Mouse (Mus musculus): Measurements from ENCODE around the gene Neurl1a. TPM values are rescaled to one million over a fixed set of nuclear protein-coding genes. Genes with fewer than 3 reads are reported as not detected.

Neurl1a gene
- polyA plus RNA-seq, 1 experiment from 2014 or later = 6.2 TPM

GRCm38 (mm10) chr19:47148267-47148847, 30.3 kb upstream of the Neurl1a start:
- no peak overlapping the region for H3K4me3 ChIP-seq
- no peak overlapping the region for H3K4me2 ChIP-seq
- 76% methylated on average over 5 of the region's 5 CpGs for WGBS
- H3K9ac ChIP-seq = no peak overlapping the region
- H3K4me1 ChIP-seq = peaks cover 13% of the 10 kb centered on the region
- H3K27ac ChIP-seq = no peak overlapping the region
- H3K9me3 ChIP-seq = no peaks in the 10 kb centered on the region
- H3K36me3 ChIP-seq = no peaks in the 10 kb centered on the region
- H3K27me3 ChIP-seq = peaks cover 12% of the 10 kb centered on the region
- no peak for ATAC-seq (ENCODE audit: insufficient number of reproducible peaks, insufficient read depth, low FRiP score, low TSS enrichment, low read depth)

- no peak overlapping the region for H3K4me3 ChIP-seq
- H3K4me1 ChIP-seq = peaks cover 13% of the 10 kb centered on the region
- no peak overlapping the region for H3K9ac ChIP-seq
- ATAC-seq (ENCODE audit: insufficient number of reproducible peaks, insufficient read depth, low FRiP score, low TSS enrichment, low read depth) = no peak
- no peak overlapping the region for H3K27ac ChIP-seq
- H3K27me3 ChIP-seq = peaks cover 12% of the 10 kb centered on the region
- no peak overlapping the region for H3K4me2 ChIP-seq
- H3K36me3 ChIP-seq = no peaks in the 10 kb centered on the region
- no peaks in the 10 kb centered on the region for H3K9me3 ChIP-seq
- 18% methylated on average over 4 of the region's 4 CpGs for WGBS
These were observed 28.8 kb upstream of the Neurl1a start for GRCm38 (mm10) chr19:47149854-47150253.

- peak overlapping the region; percentile 64 for H3K9ac ChIP-seq
These were observed 27.1 kb upstream of the Neurl1a start for GRCm38 (mm10) chr19:47151332-47152061.

GRCm38 (mm10) chr19:47152062-47152369, 26.6 kb upstream of the Neurl1a start:
- no peaks in the 10 kb centered on the region for H3K9me3 ChIP-seq
- peaks cover 13% of the 10 kb centered on the region for H3K4me1 ChIP-seq
- H3K4me3 ChIP-seq = peak overlapping the region; percentile 39
- H3K27me3 ChIP-seq = peaks cover 12% of the 10 kb centered on the region
- 60% methylated on average over 12 of the region's 12 CpGs for WGBS
- H3K9ac ChIP-seq = peak overlapping the region; percentile 64
- H3K36me3 ChIP-seq = no peaks in the 10 kb centered on the region
- H3K4me2 ChIP-seq = peak overlapping the region; percentile 65
- no peak for ATAC-seq (ENCODE audit: insufficient number of reproducible peaks, insufficient read depth, low FRiP score, low TSS enrichment, low read depth)
- H3K27ac ChIP-seq = no peak overlapping the region

More at GRCm38 (mm10) chr19:47151332-47152061, 27.1 kb upstream of the Neurl1a start:
- ATAC-seq (ENCODE audit: insufficient number of reproducible peaks, insufficient read depth, low FRiP score, low TSS enrichment, low read depth) = no peak
- Histone ChIP-seq H3K4me2 (peak overlapping the region; percentile 65), H3K4me1 (peaks cover 13% of the 10 kb centered on the region), H3K27ac (no peak overlapping the region), H3K36me3 (no peaks in the 10 kb centered on the region), H3K9me3 (no peaks in the 10 kb centered on the region), H3K27me3 (peaks cover 12% of the 10 kb centered on the region), H3K4me3 (peak overlapping the region; percentile 39)
- WGBS = 26% methylated on average over 32 of the region's 32 CpGs

GRCm38 (mm10) chr19:47153767-47154166, 24.9 kb upstream of the Neurl1a start:
- Histone ChIP-seq H3K4me3 (no peak overlapping the region), H3K36me3 (no peaks in the 10 kb centered on the region), H3K9me3 (no peaks in the 10 kb centered on the region), H3K4me2 (no peak overlapping the region), H3K4me1 (peaks cover 13% of the 10 kb centered on the region), H3K9ac (no peak overlapping the region), H3K27ac (no peak overlapping the region), H3K27me3 (peaks cover 12% of the 10 kb centered on the region)
- WGBS = 87% methylated on average over 7 of the region's 7 CpGs
- ATAC-seq (ENCODE audit: insufficient number of reproducible peaks, insufficient read depth, low FRiP score, low TSS enrichment, low read depth) = no peak

GRCm38 (mm10) chr19:47157664-47158063, 21.0 kb upstream of the Neurl1a start, which contains the start of gene Calhm3:
TSS of gene Calhm3 (minus strand) at chr19:47157764.
- H3K27me3 ChIP-seq = no peaks in the 10 kb centered on the region
- H3K4me1 ChIP-seq = no peaks in the 10 kb centered on the region
- H3K4me2 ChIP-seq = no peak within 1 kb of the TSS
- H3K4me3 ChIP-seq = no peak within 1 kb of the TSS
- H3K36me3 ChIP-seq = no peaks in the 10 kb centered on the region
- WGBS = 84% methylated on average over 11 of the region's 11 CpGs
- no peak for ATAC-seq (ENCODE audit: insufficient number of reproducible peaks, insufficient read depth, low FRiP score, low TSS enrichment, low read depth)
- no peak within 1 kb of the TSS for H3K27ac ChIP-seq
- H3K9me3 ChIP-seq = no peaks in the 10 kb centered on the region
- H3K9ac ChIP-seq = no peak within 1 kb of the TSS

GRCm38 (mm10) chr19:47161669-47162068, 17.0 kb upstream of the Neurl1a start:
- no peaks in the 10 kb centered on the region for H3K4me1 ChIP-seq
- ATAC-seq (ENCODE audit: insufficient number of reproducible peaks, insufficient read depth, low FRiP score, low TSS enrichment, low read depth) = no peak
- no peaks in the 10 kb centered on the region for H3K9me3 ChIP-seq
- no peak overlapping the region for H3K4me3 ChIP-seq
- no peak overlapping the region for H3K4me2 ChIP-seq
- no peaks in the 10 kb centered on the region for H3K27me3 ChIP-seq
- WGBS = 48% methylated on average over 4 of the region's 4 CpGs
- no peak overlapping the region for H3K9ac ChIP-seq
- no peaks in the 10 kb centered on the region for H3K36me3 ChIP-seq
- no peak overlapping the region for H3K27ac ChIP-seq

GRCm38 (mm10) chr19:47163176-47163744, 15.4 kb upstream of the Neurl1a start:
- Histone ChIP-seq H3K9ac (no peak overlapping the region), H3K27me3 (0 out of 2 replicates have a peak, but pooled peaks cover 4% of the 10 kb centered on the region), H3K27ac (no peak overlapping the region), H3K4me2 (no peak overlapping the region), H3K9me3 (no peaks in the 10 kb centered on the region), H3K4me3 (no peak overlapping the region), H3K36me3 (no peaks in the 10 kb centered on the region), H3K4me1 (0 out of 2 replicates have a peak, but pooled peaks cover 4% of the 10 kb centered on the region)
- WGBS = 90% methylated on average over 6 of the region's 6 CpGs
- ATAC-seq (ENCODE audit: insufficient number of reproducible peaks, insufficient read depth, low FRiP score, low TSS enrichment, low read depth) = no peak

- H3K9ac ChIP-seq = no peak overlapping the region
- no peak overlapping the region for H3K27ac ChIP-seq
- 0 out of 2 replicates have a peak, but pooled peaks cover 4% of the 10 kb centered on the region for H3K27me3 ChIP-seq
- no peak overlapping the region for H3K4me3 ChIP-seq
- 42% methylated on average over 3 of the region's 3 CpGs for WGBS
- no peaks in the 10 kb centered on the region for H3K36me3 ChIP-seq
- no peak for ATAC-seq (ENCODE audit: insufficient number of reproducible peaks, insufficient read depth, low FRiP score, low TSS enrichment, low read depth)
- no peak overlapping the region for H3K4me2 ChIP-seq
- no peaks in the 10 kb centered on the region for H3K9me3 ChIP-seq
- 0 out of 2 replicates have a peak, but pooled peaks cover 4% of the 10 kb centered on the region for H3K4me1 ChIP-seq
These were observed 11.9 kb upstream of the Neurl1a start for GRCm38 (mm10) chr19:47166758-47167157.

- WGBS = 48% methylated on average over 7 of the region's 7 CpGs
These were observed 10.9 kb upstream of the Neurl1a start for GRCm38 (mm10) chr19:47167617-47168214.

GRCm38 (mm10) chr19:47168223-47168622, 10.4 kb upstream of the Neurl1a start:
- Histone ChIP-seq H3K4me3 (no peak overlapping the region), H3K4me2 (peak overlapping the region; percentile 38), H3K27me3 (0 out of 2 replicates have a peak, but pooled peaks cover 4% of the 10 kb centered on the region), H3K4me1 (0 out of 2 replicates have a peak, but pooled peaks cover 4% of the 10 kb centered on the region), H3K27ac (no peak overlapping the region), H3K36me3 (no peaks in the 10 kb centered on the region), H3K9me3 (no peaks in the 10 kb centered on the region), H3K9ac (no peak overlapping the region)
- WGBS = 6% methylated on average over 13 of the region's 13 CpGs
- no peak for ATAC-seq (ENCODE audit: insufficient number of reproducible peaks, insufficient read depth, low FRiP score, low TSS enrichment, low read depth)

More at GRCm38 (mm10) chr19:47167617-47168214, 10.9 kb upstream of the Neurl1a start:
- H3K4me1 ChIP-seq = 0 out of 2 replicates have a peak, but pooled peaks cover 4% of the 10 kb centered on the region
- H3K9me3 ChIP-seq = no peaks in the 10 kb centered on the region
- H3K4me3 ChIP-seq = no peak overlapping the region
- H3K27me3 ChIP-seq = 0 out of 2 replicates have a peak, but pooled peaks cover 4% of the 10 kb centered on the region
- H3K36me3 ChIP-seq = no peaks in the 10 kb centered on the region
- H3K27ac ChIP-seq = no peak overlapping the region
- H3K9ac ChIP-seq = no peak overlapping the region
- peak overlapping the region; percentile 38; the same call in 1 of the 2 replicates for H3K4me2 ChIP-seq
- no peak for ATAC-seq (ENCODE audit: insufficient number of reproducible peaks, insufficient read depth, low FRiP score, low TSS enrichment, low read depth)

Measured in embryonic facial prominence, embryonic 13.5 days (tissue).